Mouse (Mus musculus): ENCODE data around the gene Olfr1356. TPM values are rescaled to one million over a fixed set of nuclear protein-coding genes. Genes with fewer than 3 reads are reported as not detected.
"Not testable (repeated sequence)": the region's sequence is repeated elsewhere in the genome, so short reads cannot be mapped to it uniquely, and the experiment has no call there.

Olfr1356 gene
- total RNA-seq (2012; rRNA removed) = not detected in 2 replicates
- total RNA-seq (2014; rRNA removed) = not detected in 2 replicates
- not detected in 2 replicates for polyA plus RNA-seq (2012; ENCODE audit: insufficient read length, low read depth)

DNA sequence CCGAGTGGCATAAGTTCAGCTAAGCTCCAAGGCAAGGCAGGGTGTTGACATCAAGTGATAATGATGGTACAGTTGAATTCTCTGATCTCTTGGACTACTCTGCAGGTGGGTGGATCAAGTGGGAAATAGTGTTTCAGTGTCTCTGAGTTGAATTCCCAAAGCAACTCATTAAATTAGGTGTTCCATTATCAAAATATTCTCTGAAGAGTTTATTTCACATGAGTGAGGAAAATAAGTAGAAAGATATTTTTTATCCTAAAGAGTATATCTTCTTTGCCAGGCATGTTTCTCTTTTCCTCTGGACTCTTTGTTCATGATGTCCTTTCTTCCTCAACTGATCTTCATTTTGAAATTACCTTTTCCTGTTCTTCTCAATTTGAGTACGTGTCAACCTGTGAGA, at the start of gene Olfr1356:
TSS of gene Olfr1356 (minus strand) at position 101 of the 400 bp plus-strand sequence.
- dilution Hi-C loops (cut with MboI; ENCODE audit: extremely low pct_ligation_motif_present, extremely low pct_unique_long_range_greater_than_20kb, low sequenced_read_pairs) (no loop called here), in situ Hi-C loops (cut with MboI; ENCODE audit: low pct_ligation_motif_present, low pct_unique_long_range_greater_than_20kb, low sequenced_read_pairs) (no loop called here)
- Histone ChIP-seq H3K27ac (ENCODE audit: insufficient read depth, low read depth) (no peak within 1 kb of the TSS), H3K4me3 (replicated peaks in 1 of 3; ENCODE audit: low read depth in 2 of 3, low read length in 2 of 3, poor library complexity in 1 of 3) (no peak within 1 kb of the TSS), H3K4me1 (ENCODE audit: control insufficient read depth in 1 of 2, insufficient read depth in 2 of 2) (no peaks in the 10 kb centered on the region), H3K4me2 (ENCODE audit: insufficient read depth, low read depth, poor library complexity, severe bottlenecking) (no peak within 1 kb of the TSS), H3K36me3 (replicated peaks in 1 of 2; ENCODE audit: control insufficient read depth in 1 of 2, insufficient read depth in 1 of 2, low read length in 1 of 2) (no peaks in the 10 kb centered on the region), H3K9ac (ENCODE audit: insufficient read depth, low read depth) (no peak within 1 kb of the TSS), H3K79me2 (replicated peaks; ENCODE audit: control insufficient read depth, extremely low read depth, insufficient read depth, poor library complexity, severe bottlenecking) (no peaks in the 10 kb centered on the region), H3K9me3 (replicated peaks; ENCODE audit: low read length) (no peaks in the 10 kb centered on the region), H3K27me3 (replicated peaks) (peaks cover 11% of the 10 kb centered on the region)
- TF ChIP-seq MXI1 (IDR thresholded peaks at IDR 0.05; ENCODE audit: low read depth, low read length) (no peak), RCOR1 (conservative IDR thresholded peaks at IDR 0.05; ENCODE audit: low read depth, low read length) (no peak), BHLHE40 (IDR thresholded peaks at IDR 0.05; ENCODE audit: low read depth, low read length) (no peak), JUND (conservative IDR thresholded peaks at IDR 0.05; ENCODE audit: low read depth, low read length) (no peak), ETS1 (conservative IDR thresholded peaks at IDR 0.05; ENCODE audit: low read depth, low read length) (no peak), E2F4 (IDR thresholded peaks at IDR 0.05; ENCODE audit: insufficient replicate concordance, low read depth, low read length) (no peak), HCFC1 (IDR thresholded peaks at IDR 0.05; ENCODE audit: low read depth, low read length) (no peak)
- DNase-seq (ENCODE audit: extremely low read depth) = no peak

DNA sequence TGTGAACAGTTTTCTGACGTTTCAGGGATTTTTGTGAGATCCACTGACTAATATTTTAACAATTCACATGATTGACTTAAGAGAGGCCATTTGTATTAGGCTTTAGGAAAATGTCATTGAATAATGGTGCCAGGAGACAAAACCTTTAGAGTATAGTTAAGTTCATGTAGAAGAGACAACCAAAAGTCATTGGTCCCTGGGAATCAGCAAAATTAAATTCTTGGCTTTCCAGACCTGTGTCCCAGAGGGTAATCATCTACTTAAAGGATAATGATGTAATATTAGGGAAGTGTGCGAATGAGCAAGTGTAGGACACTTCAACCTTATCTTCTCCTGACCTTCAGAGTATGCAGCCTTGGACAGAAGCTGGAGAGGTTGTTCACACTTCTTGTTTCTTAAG, 23.3 kb upstream of the Olfr1356 start, which contains the start of gene Olfr1355:
TSS of gene Olfr1355 (plus strand) at position 301 of the 400 bp plus-strand sequence.
- Histone ChIP-seq H3K36me3 (replicated peaks in 1 of 2; ENCODE audit: control insufficient read depth in 1 of 2, insufficient read depth in 1 of 2, low read length in 1 of 2) (no peaks in the 10 kb centered on the region), H3K9ac (ENCODE audit: insufficient read depth, low read depth) (no peak within 1 kb of the TSS), H3K4me3 (replicated peaks in 1 of 3; ENCODE audit: low read depth in 2 of 3, low read length in 2 of 3, poor library complexity in 1 of 3) (no peak within 1 kb of the TSS), H3K27ac (ENCODE audit: insufficient read depth, low read depth) (no peak within 1 kb of the TSS), H3K4me1 (ENCODE audit: control insufficient read depth in 1 of 2, insufficient read depth in 2 of 2) (no peaks in the 10 kb centered on the region), H3K9me3 (replicated peaks; ENCODE audit: low read length) (peaks cover 2% of the 10 kb centered on the region), H3K79me2 (replicated peaks; ENCODE audit: control insufficient read depth, extremely low read depth, insufficient read depth, poor library complexity, severe bottlenecking) (no peaks in the 10 kb centered on the region), H3K4me2 (ENCODE audit: insufficient read depth, low read depth, poor library complexity, severe bottlenecking) (no peak within 1 kb of the TSS), H3K27me3 (replicated peaks) (peaks cover 3% of the 10 kb centered on the region)
- TF ChIP-seq MAFK (IDR thresholded peaks at IDR 0.05; ENCODE audit: insufficient replicate concordance, low read length) (no peak), USF2 (conservative IDR thresholded peaks at IDR 0.05; ENCODE audit: low read depth, low read length) (no peak), TBP (conservative IDR thresholded peaks at IDR 0.05; ENCODE audit: low read depth, low read length) (no peak), MAX (IDR thresholded peaks at IDR 0.05; ENCODE audit: low read length) (no peak), ELF1 (IDR thresholded peaks at IDR 0.05; ENCODE audit: low read depth, low read length) (no peak), USF1 (IDR thresholded peaks at IDR 0.05; ENCODE audit: low read depth, low read length) (no peak), ZMIZ1 (IDR thresholded peaks at IDR 0.05; ENCODE audit: low read depth, low read length) (no peak), HCFC1 (IDR thresholded peaks at IDR 0.05; ENCODE audit: low read depth, low read length) (no peak), ZC3H11A (IDR thresholded peaks at IDR 0.05; ENCODE audit: low read depth, low read length) (no peak), MEF2A (IDR thresholded peaks at IDR 0.05; ENCODE audit: borderline replicate concordance, low read depth, low read length) (no peak), GABPA (IDR thresholded peaks at IDR 0.05; ENCODE audit: insufficient replicate concordance, low read depth, low read length) (no peak), POLR2A (IDR thresholded peaks at IDR 0.05; ENCODE audit: low read depth, low read length) (no peak), CHD2 (IDR thresholded peaks at IDR 0.05; ENCODE audit: low read length) (no peak), CTCF (conservative IDR thresholded peaks at IDR 0.05 in 1 of 2, IDR thresholded peaks at IDR 0.05 in 1 of 2; ENCODE audit: low read depth in 2 of 2, low read length in 2 of 2) (no peak)
- dilution Hi-C loops (cut with MboI; ENCODE audit: extremely low pct_ligation_motif_present, extremely low pct_unique_long_range_greater_than_20kb, low sequenced_read_pairs) (no loop called here), in situ Hi-C loops (cut with MboI; ENCODE audit: low pct_ligation_motif_present, low pct_unique_long_range_greater_than_20kb, low sequenced_read_pairs) (no loop called here)
- no peak for DNase-seq (ENCODE audit: extremely low read depth)

DNA sequence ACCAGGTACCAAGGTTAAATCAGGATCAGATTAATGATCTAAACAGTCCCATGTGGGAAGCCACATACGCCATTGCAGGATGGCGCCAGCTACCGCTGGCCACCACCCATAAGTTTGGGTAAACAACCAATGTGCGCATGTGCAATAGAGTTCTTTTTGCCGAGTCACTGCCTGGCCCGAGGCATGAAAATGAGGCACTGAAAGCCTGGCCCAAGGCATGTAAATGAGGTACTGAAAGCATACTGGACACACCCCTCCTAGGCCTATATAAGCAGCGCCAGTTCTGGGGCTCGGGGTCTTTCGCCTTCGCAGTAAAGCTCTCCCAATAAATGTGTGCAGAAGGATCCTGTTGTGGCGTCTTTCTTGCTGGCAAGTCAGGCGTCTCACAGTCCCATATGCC, 11.5 kb downstream of the Olfr1356 start:
- H3K4me3 ChIP-seq (replicated peaks in 1 of 3; ENCODE audit: low read depth in 2 of 3, low read length in 2 of 3, poor library complexity in 1 of 3); DNase-seq (ENCODE audit: extremely low read depth); in situ Hi-C loops (cut with MboI; ENCODE audit: low pct_ligation_motif_present, low pct_unique_long_range_greater_than_20kb, low sequenced_read_pairs); H3K4me2 ChIP-seq (ENCODE audit: insufficient read depth, low read depth, poor library complexity, severe bottlenecking); H3K4me1 ChIP-seq (ENCODE audit: control insufficient read depth in 1 of 2, insufficient read depth in 2 of 2); H3K9me3 ChIP-seq (replicated peaks; ENCODE audit: low read length); H3K9ac ChIP-seq (ENCODE audit: insufficient read depth, low read depth); H3K27me3 ChIP-seq (replicated peaks); H3K79me2 ChIP-seq (replicated peaks; ENCODE audit: control insufficient read depth, extremely low read depth, insufficient read depth, poor library complexity, severe bottlenecking); H3K27ac ChIP-seq (ENCODE audit: insufficient read depth, low read depth); H3K36me3 ChIP-seq (replicated peaks in 1 of 2; ENCODE audit: control insufficient read depth in 1 of 2, insufficient read depth in 1 of 2, low read length in 1 of 2); dilution Hi-C loops (cut with MboI; ENCODE audit: extremely low pct_ligation_motif_present, extremely low pct_unique_long_range_greater_than_20kb, low sequenced_read_pairs): not testable (repeated sequence)
